Mouse (Mus musculus): ENCODE data around the gene Tssk1.

GRCm38 (mm10) chr16:17890917-17891566, 3.0 kb upstream of the Tssk1 start:
- TF ChIP-seq POLR2A (IDR thresholded peaks at IDR 0.05; ENCODE audit: low read depth, low read length): peak; percentile 51; the same call in 1 of the 2 replicates
- TF ChIP-seq CTCF (IDR thresholded peaks at IDR 0.05; ENCODE audit: borderline replicate concordance, insufficient read depth, low read length): no peak

Data from embryonic fibroblast, embryonic 13.5 days (primary cell).